Mouse (Mus musculus) hindbrain, embryonic 15.5 days (tissue): ENCODE measurements around the gene Fads1. TPM values are rescaled to one million over a fixed set of nuclear protein-coding genes. Genes with fewer than 3 reads are reported as not detected.

Experiments
- ATAC-seq: fragments of 200-750 bp; cut with Nextera tagmentation; 2 replicates; pipeline ENCODE4 v1.8.0; 2017; ENCODE audit warnings: low read depth, moderate number of reproducible peaks, moderate TSS enrichment; ENCODE audit not compliant: low FRiP score
- H3K27ac ChIP-seq: fragments of 300-500 bp; sonication (generic); replicated peaks from 2 replicates; pipeline ENCODE4 v1.5.1; 2015; ENCODE audit warnings: mild to moderate bottlenecking, inconsistent platforms
- H3K27me3 ChIP-seq: fragments of 300-500 bp; sonication (generic); 2 replicates; pipeline ENCODE4 v1.6.1; 2015; ENCODE audit warnings: control low read depth, inconsistent platforms
- H3K36me3 ChIP-seq: fragments of 300-500 bp; sonication (generic); 2 replicates; pipeline ENCODE4 v1.6.1; 2015; ENCODE audit warnings: control low read depth, inconsistent platforms
- H3K4me1 ChIP-seq: fragments of 300-500 bp; sonication (generic); replicated peaks from 2 replicates; pipeline ENCODE4 v1.6.1; 2015; ENCODE audit warnings: control low read depth, inconsistent platforms
- H3K4me2 ChIP-seq: fragments of 300-500 bp; sonication (generic); 2 replicates; pipeline ENCODE4 v1.6.1; 2015; ENCODE audit warnings: moderate library complexity, mild to moderate bottlenecking, inconsistent platforms
- H3K4me3 ChIP-seq: fragments of 300-500 bp; sonication (generic); 2 replicates; pipeline ENCODE4 v1.5.1; 2015; ENCODE audit warnings: mild to moderate bottlenecking, inconsistent platforms
- H3K9ac ChIP-seq: fragments of 300-500 bp; sonication (generic); 2 replicates; pipeline ENCODE4 v1.6.1; 2015; ENCODE audit warnings: inconsistent platforms
- H3K9me3 ChIP-seq: fragments of 300-500 bp; sonication (generic); 2 replicates; pipeline ENCODE4 v1.6.1; 2016; ENCODE audit warnings: control low read depth, inconsistent platforms
- WGBS: fragments of 180-500 bp; shearing (Covaris S2); methylation state at CpG from one replicate; pipeline ENCODE4 v1.1.7; 2015; 5-methylcytosine and 5-hydroxymethylcytosine counted together
- polyA plus RNA-seq: library from polyadenylated mRNA; unstranded; fragments of >200 nt; fragmentation: Nextera tagmentation; extraction: Ambion mirVana; gene quantifications from 2 replicates; pipeline ENCODE4 v1.2.1, GENCODE M21; 2015

The Fads1 gene
- polyA plus RNA-seq, 1 experiment from 2014 or later, result 160 TPM

DNA sequence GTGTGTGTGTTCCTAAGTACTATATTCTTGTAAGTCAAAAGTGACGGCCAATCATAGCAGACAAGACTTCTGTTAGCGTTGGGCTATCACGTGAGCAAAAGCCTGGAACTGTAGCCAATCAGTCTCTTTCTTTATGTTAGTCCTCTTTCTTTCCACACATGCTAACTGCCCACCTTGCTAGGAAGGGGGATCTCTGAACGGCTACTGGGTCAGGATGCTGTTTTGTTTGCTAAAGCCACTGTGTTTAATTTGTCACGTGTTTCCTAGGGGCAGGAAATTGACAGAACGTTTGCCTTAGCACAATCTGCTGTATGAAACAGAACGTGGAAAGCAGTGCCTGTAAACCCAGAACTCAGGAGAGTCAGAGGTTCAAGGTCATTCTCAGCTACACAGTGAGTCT lies 546 bp upstream of the Fads1 start:
- H3K4me2 ChIP-seq, result peak overlapping the region; percentile 75
- peak; percentile 6 for ATAC-seq

DNA sequence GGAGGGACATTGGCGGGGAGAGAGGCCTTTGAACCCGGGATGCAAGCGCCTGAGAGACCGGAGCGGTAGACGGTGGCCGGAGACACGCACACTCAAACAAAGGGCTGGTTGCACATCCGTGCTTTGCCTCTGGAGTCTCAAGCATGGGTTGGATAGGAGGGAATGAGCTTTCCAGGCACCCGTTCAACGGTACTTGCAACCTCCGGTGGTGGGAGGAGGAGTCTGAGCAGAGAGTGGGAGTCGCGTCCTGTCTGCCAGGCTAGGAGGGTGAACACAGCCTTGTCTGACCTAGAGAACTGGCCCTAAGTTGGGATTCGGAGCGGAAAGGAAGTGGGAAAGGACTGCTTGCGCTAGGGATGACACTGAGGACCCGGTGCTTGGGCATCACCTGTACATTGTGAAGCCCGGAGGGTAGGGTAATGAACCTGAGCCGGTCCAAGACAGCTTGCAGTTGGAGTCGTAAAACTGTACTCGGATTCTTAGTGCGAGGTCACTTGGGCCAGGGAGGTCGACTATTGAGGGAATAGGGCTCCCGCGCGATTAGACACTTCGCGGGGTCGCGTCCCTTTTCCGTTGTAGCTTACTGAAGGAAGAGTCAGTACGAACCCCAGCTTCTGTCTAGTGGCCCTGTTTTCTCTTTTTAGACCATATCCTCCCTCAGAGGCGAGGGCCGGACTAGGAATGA lies 753 bp downstream of the Fads1 start:
- under 1% methylated on average over 35 of the region's 35 CpGs for whole genome bisulfite sequencing

More for the DNA sequence above, 546 bp upstream of the Fads1 start:
- Histone ChIP-seq H3K27me3 (no peaks in the 10 kb centered on the region), H3K4me3 (peak overlapping the region; percentile 80), H3K9ac (peak overlapping the region; percentile 95; the same call in 1 of the 2 replicates), H3K36me3 (peaks cover 17% of the 10 kb centered on the region), H3K27ac (peak overlapping the region; percentile 96), H3K9me3 (no peaks in the 10 kb centered on the region), H3K4me1 (peaks cover 41% of the 10 kb centered on the region)
- WGBS, result 22% methylated on average over 7 of the region's 7 CpGs

DNA sequence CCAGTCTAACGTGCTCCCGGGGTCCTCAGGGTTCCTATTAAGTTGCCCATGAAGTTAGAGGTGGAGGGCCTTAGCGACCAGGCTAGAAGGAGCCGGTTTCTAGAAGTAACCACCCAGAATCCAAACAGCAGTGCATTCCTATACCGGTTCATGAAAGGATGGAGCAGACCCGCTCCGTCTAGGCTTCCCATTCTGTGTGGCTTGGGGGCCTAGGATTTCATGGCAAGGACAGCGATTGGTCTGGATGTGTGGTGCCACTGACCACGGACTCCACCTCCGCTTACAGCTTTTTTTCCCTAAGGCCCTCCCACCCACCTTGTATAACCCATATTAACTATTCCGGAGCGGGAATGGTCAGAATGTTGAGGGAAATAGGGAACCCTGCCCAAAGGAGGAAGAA lies 1.4 kb downstream of the Fads1 start:
- H3K4me1 ChIP-seq, result peaks cover 61% of the 10 kb centered on the region
- peak overlapping the region; percentile 96 for H3K27ac ChIP-seq
- H3K27me3 ChIP-seq, result no peaks in the 10 kb centered on the region
- ATAC-seq, result peak; percentile 43
- peak overlapping the region; percentile 95 for H3K9ac ChIP-seq
- H3K9me3 ChIP-seq, result no peaks in the 10 kb centered on the region
- peaks cover 37% of the 10 kb centered on the region for H3K36me3 ChIP-seq
- H3K4me2 ChIP-seq, result peak overlapping the region; percentile 75
- H3K4me3 ChIP-seq, result peak overlapping the region; percentile 80
- 4% methylated on average over 12 of the region's 12 CpGs for WGBS

More for the DNA sequence above, 753 bp downstream of the Fads1 start:
- H3K9me3 ChIP-seq, result no peaks in the 10 kb centered on the region
- H3K27me3 ChIP-seq, result no peaks in the 10 kb centered on the region
- H3K4me3 ChIP-seq, result peak overlapping the region; percentile 80
- ATAC-seq, result peak; percentile 68
- peaks cover 54% of the 10 kb centered on the region for H3K4me1 ChIP-seq
- H3K9ac ChIP-seq, result peak overlapping the region; percentile 95
- H3K4me2 ChIP-seq, result peak overlapping the region; percentile 75
- H3K27ac ChIP-seq, result peak overlapping the region; percentile 96
- peaks cover 30% of the 10 kb centered on the region for H3K36me3 ChIP-seq

DNA sequence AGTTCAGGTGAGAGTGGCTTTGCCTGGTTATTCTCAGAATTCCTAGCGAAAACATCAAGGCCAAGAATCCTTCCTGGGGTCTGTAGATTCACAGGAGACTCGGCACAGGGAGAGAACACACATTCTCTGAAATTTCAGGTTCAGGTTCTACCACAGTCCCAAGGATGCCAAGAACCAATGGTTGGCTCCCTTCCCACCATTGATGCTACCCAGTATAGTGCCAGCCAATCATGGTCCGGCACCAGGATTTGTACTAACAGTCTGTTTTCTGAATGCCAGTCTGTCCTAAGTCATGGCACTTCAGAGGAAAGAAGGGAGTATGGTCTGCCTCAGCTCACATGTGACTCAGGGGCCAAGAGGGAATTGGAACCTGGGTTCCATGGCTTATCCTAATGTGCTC lies 3.2 kb downstream of the Fads1 start:
- H3K4me3 ChIP-seq, result no peak overlapping the region
- H3K9me3 ChIP-seq, result no peaks in the 10 kb centered on the region
- WGBS, result 90% methylated on average over 3 of the region's 3 CpGs
- H3K4me2 ChIP-seq, result peak overlapping the region; percentile 75; the same call in 1 of the 2 replicates
- no peak overlapping the region for H3K27ac ChIP-seq
- peaks cover 50% of the 10 kb centered on the region for H3K36me3 ChIP-seq
- H3K27me3 ChIP-seq, result no peaks in the 10 kb centered on the region
- H3K9ac ChIP-seq, result no peak overlapping the region
- peaks cover 62% of the 10 kb centered on the region for H3K4me1 ChIP-seq
- no peak for ATAC-seq

DNA sequence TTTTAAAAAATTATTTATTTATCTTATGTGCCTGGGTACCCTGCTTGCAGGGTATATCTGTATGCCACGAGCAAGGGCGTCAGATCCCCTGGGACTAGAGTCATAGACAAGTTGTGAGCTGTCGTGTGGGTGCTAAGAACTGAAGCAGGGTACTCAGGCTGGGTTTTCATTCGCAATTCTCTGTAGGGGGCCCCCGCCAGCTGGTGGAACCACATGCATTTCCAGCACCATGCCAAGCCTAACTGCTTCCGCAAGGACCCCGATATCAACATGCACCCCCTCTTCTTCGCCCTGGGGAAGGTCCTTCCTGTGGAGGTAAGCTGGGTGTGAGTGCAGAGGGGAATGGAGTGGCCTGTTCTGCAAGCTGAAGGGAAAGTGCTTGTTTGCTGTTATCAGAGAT lies 3.9 kb downstream of the Fads1 start:
- 91% methylated on average over 8 of the region's 8 CpGs for WGBS
- no peaks in the 10 kb centered on the region for H3K27me3 ChIP-seq
- H3K9me3 ChIP-seq, result no peaks in the 10 kb centered on the region
- H3K4me3 ChIP-seq, result no peak overlapping the region
- H3K4me1 ChIP-seq, result peaks cover 62% of the 10 kb centered on the region
- no peak for ATAC-seq
- no peak overlapping the region for H3K4me2 ChIP-seq
- H3K36me3 ChIP-seq, result peaks cover 57% of the 10 kb centered on the region
- no peak overlapping the region for H3K27ac ChIP-seq
- H3K9ac ChIP-seq, result no peak overlapping the region

DNA sequence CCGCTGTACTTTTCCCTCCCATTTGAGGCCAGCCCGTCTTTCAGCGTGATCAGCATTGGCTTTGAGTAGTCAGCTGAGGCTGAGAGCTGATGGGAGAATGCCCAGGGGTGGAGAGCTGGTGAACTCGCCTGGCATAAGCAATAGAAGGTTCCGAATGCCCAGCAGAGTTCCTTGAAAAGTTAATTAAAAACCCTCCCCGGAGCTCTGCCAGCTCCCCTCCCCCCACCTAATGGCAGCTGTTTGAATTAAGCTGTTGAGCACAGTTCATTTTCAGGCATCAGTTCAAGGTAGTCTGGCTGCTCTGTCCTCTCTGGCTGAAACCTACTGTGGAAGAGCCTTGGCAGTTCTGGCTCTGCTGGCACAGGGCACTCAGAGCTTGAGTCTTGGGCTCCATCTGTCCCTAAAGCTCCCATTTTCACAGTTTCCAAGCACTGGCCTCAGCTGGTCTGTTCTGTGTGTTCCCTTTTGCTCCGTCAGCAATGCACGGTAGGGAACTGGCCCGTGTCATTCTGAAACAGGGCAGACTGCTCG lies 5.7 kb downstream of the Fads1 start:
- WGBS, result 38% methylated on average over 10 of the region's 10 CpGs

DNA sequence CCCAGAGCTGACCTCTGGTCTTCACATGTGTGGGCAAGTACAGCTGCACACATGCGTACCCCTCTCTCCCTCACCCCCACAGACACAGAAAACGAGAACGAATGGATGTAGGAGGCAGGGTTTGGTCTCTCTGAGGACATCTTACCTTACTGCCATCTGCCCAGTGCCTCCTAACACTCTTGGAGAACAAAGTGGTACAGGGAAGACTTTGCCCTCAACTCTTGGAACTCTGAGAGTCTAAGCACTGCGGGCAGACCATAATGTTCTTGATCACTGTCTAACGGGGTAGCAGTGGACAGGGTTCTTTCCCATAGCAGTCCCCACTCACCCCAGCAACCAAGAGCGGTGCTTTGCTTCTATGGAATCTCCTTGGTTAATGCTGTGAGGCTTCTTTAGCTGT lies 6.3 kb downstream of the Fads1 start:
- ATAC-seq, result no peak
- peak overlapping the region; percentile 67 for H3K27ac ChIP-seq
- H3K9ac ChIP-seq, result no peak overlapping the region
- peaks cover 51% of the 10 kb centered on the region for H3K4me1 ChIP-seq
- WGBS, result 91% methylated on average over 6 of the region's 6 CpGs
- no peak overlapping the region for H3K4me2 ChIP-seq
- no peak overlapping the region for H3K4me3 ChIP-seq
- peaks cover 82% of the 10 kb centered on the region for H3K36me3 ChIP-seq
- no peaks in the 10 kb centered on the region for H3K27me3 ChIP-seq
- no peaks in the 10 kb centered on the region for H3K9me3 ChIP-seq

More for the DNA sequence above, 5.7 kb downstream of the Fads1 start:
- H3K36me3 ChIP-seq, result peaks cover 75% of the 10 kb centered on the region
- H3K27ac ChIP-seq, result peak overlapping the region; percentile 67
- no peak overlapping the region for H3K9ac ChIP-seq
- ATAC-seq, result peak; percentile 72
- H3K27me3 ChIP-seq, result no peaks in the 10 kb centered on the region
- no peak overlapping the region for H3K4me3 ChIP-seq
- H3K9me3 ChIP-seq, result no peaks in the 10 kb centered on the region
- H3K4me1 ChIP-seq, result peaks cover 55% of the 10 kb centered on the region
- H3K4me2 ChIP-seq, result no peak overlapping the region

DNA sequence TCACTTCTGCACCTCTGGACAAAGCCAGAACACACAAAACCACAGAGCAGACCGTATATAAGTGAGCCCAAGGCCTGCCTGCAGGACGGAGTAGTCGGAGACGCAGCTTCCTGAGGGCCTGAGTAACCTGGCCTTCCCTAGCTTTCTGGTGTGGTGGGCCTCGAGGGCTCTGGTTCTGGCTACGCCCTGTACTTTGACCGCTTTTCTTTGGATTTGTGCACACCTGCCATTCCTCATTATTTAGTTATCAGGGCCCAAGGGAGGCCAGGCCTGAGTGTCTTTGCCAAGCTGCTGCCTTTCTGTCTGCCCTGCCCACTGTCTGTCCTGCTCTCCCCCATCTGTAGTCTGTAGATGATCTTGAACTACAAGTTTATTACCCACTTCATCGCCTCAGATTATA lies 7.3 kb downstream of the Fads1 start:
- Histone ChIP-seq H3K4me3 (no peak overlapping the region), H3K27me3 (no peaks in the 10 kb centered on the region), H3K4me2 (no peak overlapping the region), H3K27ac (no peak overlapping the region), H3K36me3 (peaks cover 90% of the 10 kb centered on the region), H3K9me3 (no peaks in the 10 kb centered on the region), H3K4me1 (peaks cover 42% of the 10 kb centered on the region), H3K9ac (no peak overlapping the region)
- no peak for ATAC-seq
- WGBS, result 92% methylated on average over 8 of the region's 8 CpGs

DNA sequence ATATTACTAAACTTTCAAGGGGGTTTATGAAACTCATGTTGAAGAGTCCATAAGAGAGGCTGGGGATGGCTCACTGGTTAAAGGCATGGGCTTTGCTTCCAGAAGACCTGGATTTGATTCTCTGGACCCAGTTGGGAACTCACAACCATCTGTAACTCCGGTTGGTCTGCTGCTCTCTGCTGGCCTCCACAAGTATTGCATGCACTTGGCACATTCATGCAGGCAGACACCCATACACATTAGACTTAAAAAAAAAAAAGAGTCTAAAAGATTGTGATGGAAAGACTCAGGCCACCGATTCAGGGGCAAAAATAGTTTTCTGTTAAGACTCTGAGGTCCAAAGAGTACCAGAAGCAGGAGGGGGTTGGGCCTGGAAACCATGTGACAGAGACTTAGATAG lies 8.1 kb downstream of the Fads1 start:
- no peaks in the 10 kb centered on the region for H3K27me3 ChIP-seq
- peaks cover 93% of the 10 kb centered on the region for H3K36me3 ChIP-seq
- no peak for ATAC-seq
- H3K4me3 ChIP-seq, result no peak overlapping the region
- no peaks in the 10 kb centered on the region for H3K9me3 ChIP-seq
- H3K9ac ChIP-seq, result no peak overlapping the region
- 54% methylated on average over 2 of the region's 2 CpGs for WGBS
- no peak overlapping the region for H3K27ac ChIP-seq
- H3K4me1 ChIP-seq, result peaks cover 34% of the 10 kb centered on the region
- H3K4me2 ChIP-seq, result no peak overlapping the region

DNA sequence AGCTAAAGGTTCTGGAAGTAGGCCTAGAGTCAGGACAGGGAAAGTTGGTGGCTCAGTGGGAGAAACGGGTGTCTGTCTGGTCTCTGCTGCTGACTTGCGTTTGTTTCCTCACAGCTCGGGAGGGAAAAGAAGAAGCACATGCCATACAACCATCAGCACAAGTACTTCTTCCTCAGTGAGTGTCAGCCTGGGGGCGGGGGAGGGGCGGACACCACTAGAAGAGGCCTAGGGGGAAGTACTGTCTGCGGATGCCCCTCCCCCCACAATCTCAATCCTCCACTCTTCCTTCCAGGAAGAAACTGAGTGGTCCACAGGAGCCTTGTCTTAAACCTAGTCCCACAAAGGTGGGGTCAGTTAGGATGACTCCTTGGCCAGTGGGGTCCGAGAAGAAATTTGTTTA lies 8.6 kb downstream of the Fads1 start:
- Histone ChIP-seq H3K36me3 (peaks cover 93% of the 10 kb centered on the region), H3K9ac (no peak overlapping the region), H3K27me3 (no peaks in the 10 kb centered on the region), H3K9me3 (no peaks in the 10 kb centered on the region), H3K27ac (no peak overlapping the region), H3K4me1 (peaks cover 28% of the 10 kb centered on the region), H3K4me2 (no peak overlapping the region), H3K4me3 (no peak overlapping the region)
- WGBS, result 79% methylated on average over 7 of the region's 7 CpGs
- no peak for ATAC-seq

DNA sequence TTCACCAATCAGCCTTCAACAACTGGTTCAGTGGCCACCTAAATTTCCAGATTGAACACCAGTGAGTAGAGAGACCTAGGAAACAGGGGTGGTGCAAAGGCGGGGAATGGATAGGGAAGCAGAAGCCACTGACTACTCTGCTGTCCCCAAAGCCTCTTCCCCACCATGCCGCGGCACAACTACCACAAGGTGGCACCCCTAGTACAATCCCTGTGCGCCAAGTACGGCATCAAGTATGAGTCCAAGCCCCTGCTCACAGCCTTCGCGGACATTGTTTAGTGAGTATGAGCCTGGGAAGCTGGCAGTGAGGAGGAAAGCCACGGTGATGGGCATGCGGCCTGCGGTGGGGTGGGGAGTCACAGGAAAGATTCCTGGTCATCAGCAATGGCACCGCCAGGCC lies 11.6 kb downstream of the Fads1 start:
- Histone ChIP-seq H3K4me3 (no peak overlapping the region), H3K27me3 (no peaks in the 10 kb centered on the region), H3K9me3 (no peaks in the 10 kb centered on the region), H3K27ac (no peak overlapping the region), H3K9ac (no peak overlapping the region), H3K4me1 (no peaks in the 10 kb centered on the region), H3K4me2 (no peak overlapping the region), H3K36me3 (peaks cover 71% of the 10 kb centered on the region)
- WGBS, result 87% methylated on average over 11 of the region's 11 CpGs
- no peak for ATAC-seq

DNA sequence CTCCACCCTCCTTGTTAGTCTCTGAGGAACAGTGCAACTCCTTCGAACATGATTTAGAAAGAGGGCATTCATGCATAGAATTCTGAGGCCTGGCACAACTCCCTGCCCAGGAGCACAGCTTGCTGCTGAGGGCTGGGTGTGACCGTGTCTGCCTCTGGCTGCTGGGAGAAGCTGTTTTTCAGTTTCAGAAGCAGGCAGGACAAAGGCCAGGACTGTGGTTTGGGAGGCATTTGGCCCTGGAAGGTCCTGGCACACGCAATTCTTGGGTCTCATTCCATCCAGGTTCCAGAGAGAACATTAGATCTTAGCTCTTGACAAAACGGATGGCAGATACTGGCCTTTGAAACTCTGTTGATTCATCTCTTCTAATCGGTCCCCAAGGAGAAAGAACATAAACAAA lies 12.6 kb downstream of the Fads1 start:
- no peaks in the 10 kb centered on the region for H3K9me3 ChIP-seq
- no peak overlapping the region for H3K4me3 ChIP-seq
- H3K9ac ChIP-seq, result no peak overlapping the region
- H3K27ac ChIP-seq, result no peak overlapping the region
- no peaks in the 10 kb centered on the region for H3K27me3 ChIP-seq
- WGBS, result 73% methylated on average over 5 of the region's 5 CpGs
- no peak for ATAC-seq
- no peak overlapping the region for H3K4me2 ChIP-seq
- peaks cover 68% of the 10 kb centered on the region for H3K36me3 ChIP-seq
- no peaks in the 10 kb centered on the region for H3K4me1 ChIP-seq
